Mouse (Mus musculus) kidney, postnatal 0 days (tissue): ENCODE results near the gene Slc44a2. TPM values are rescaled to one million over a fixed set of nuclear protein-coding genes. Genes with fewer than 3 reads are reported as not detected.

Experiments
- ATAC-seq: fragments of 200-750 bp; cut with Nextera tagmentation; replicated peaks from 2 replicates; pipeline ENCODE4 v1.8.0; 2017; ENCODE audit warnings: low read depth, moderate number of reproducible peaks, moderate TSS enrichment, moderate library complexity; ENCODE audit not compliant: low FRiP score
- DNase-seq: peaks from one replicate; pipeline ENCODE4 v3.0.0-alpha.2; 2016; ENCODE audit warnings: low spot score
- H3K27ac ChIP-seq: fragments of 300-500 bp; sonication (generic); 2 replicates; pipeline ENCODE4 v1.5.1; 2014; ENCODE audit warnings: mild to moderate bottlenecking
- H3K27me3 ChIP-seq: fragments of 300-500 bp; sonication (generic); 2 replicates; pipeline ENCODE4 v1.6.1; 2014; ENCODE audit warnings: low read length, mixed read lengths; ENCODE audit not compliant: insufficient read depth
- H3K36me3 ChIP-seq: fragments of 300-500 bp; sonication (generic); 2 replicates; pipeline ENCODE4 v1.6.1; 2014; ENCODE audit warnings: low read length, mixed read lengths; ENCODE audit not compliant: insufficient read depth
- H3K4me1 ChIP-seq: fragments of 300-500 bp; sonication (generic); replicated peaks from 2 replicates; pipeline ENCODE4 v1.6.1; 2014; ENCODE audit warnings: antibody characterized with exemption, low read length, mixed read lengths; ENCODE audit not compliant: insufficient read depth
- H3K4me2 ChIP-seq: fragments of 300-500 bp; sonication (generic); 2 replicates; pipeline ENCODE4 v1.6.1; 2014; ENCODE audit warnings: mild to moderate bottlenecking, low read length, moderate library complexity, mixed read lengths
- H3K4me3 ChIP-seq: fragments of 300-500 bp; sonication (generic); replicated peaks from 2 replicates; pipeline ENCODE4 v1.5.1; 2014; ENCODE audit warnings: low read depth, low read length
- H3K9ac ChIP-seq: fragments of 300-500 bp; sonication (generic); 2 replicates; pipeline ENCODE4 v1.6.1; 2014; ENCODE audit warnings: low read depth, low read length
- H3K9me3 ChIP-seq: fragments of 300-500 bp; sonication (generic); replicated peaks from 2 replicates; pipeline ENCODE4 v1.6.1; 2016; ENCODE audit warnings: low read length, inconsistent platforms, mixed read lengths
- CTCF ChIP-seq: IDR thresholded peaks from 2 replicates; pipeline ENCODE4 v1.5.1; 2016; ENCODE audit warnings: antibody characterized with exemption, low read depth, mild to moderate bottlenecking, moderate library complexity
- WGBS: fragments of 180-500 bp; shearing (Covaris S2); extraction: QIAGEN DNeasy Blood & Tissue Kit; methylation state at CpG from one replicate; pipeline ENCODE4 v1.1.7; 2014; 5-methylcytosine and 5-hydroxymethylcytosine counted together
- polyA plus RNA-seq: library from polyadenylated mRNA; unstranded; fragments of >200 nt; fragmentation: Nextera tagmentation; extraction: Ambion mirVana; gene quantifications from 2 replicates; pipeline ENCODE4 v1.2.1, GENCODE M21; 2015

Gene Slc44a2
- polyA plus RNA-seq, 1 experiment from 2014 or later: 76.5 TPM

DNA sequence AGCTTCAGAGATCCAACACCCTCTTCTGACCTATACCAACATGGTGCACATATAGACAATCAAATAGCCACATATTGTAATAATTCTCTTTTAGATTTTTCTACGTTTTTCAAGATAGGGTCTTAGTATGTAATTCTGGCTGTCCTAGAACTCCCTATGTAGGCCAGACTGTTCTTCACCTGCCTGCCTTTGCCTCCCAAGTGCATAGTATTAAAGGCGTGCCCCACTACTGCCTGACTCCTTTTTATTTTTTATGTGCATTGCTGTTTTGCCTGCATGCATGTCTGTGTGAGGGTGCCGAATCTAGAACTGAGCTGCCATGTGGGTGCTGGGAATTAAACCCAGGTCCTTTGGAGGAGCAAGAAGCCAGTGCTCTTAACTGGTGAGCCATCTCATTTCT lies 28.2 kb upstream of the Slc44a2 start:
- H3K9me3 ChIP-seq: no peaks in the 10 kb centered on the region
- no peak overlapping the region for H3K9ac ChIP-seq
- no peaks in the 10 kb centered on the region for H3K36me3 ChIP-seq
- peaks cover 16% of the 10 kb centered on the region for H3K4me1 ChIP-seq
- H3K27ac ChIP-seq: no peak overlapping the region
- no peak for TF ChIP-seq CTCF
- no peak overlapping the region for H3K4me3 ChIP-seq
- no peaks in the 10 kb centered on the region for H3K27me3 ChIP-seq
- ATAC-seq: no peak
- no peak for DNase-seq
- H3K4me2 ChIP-seq: no peak overlapping the region
- 90% methylated on average over 3 of the region's 3 CpGs for WGBS

DNA sequence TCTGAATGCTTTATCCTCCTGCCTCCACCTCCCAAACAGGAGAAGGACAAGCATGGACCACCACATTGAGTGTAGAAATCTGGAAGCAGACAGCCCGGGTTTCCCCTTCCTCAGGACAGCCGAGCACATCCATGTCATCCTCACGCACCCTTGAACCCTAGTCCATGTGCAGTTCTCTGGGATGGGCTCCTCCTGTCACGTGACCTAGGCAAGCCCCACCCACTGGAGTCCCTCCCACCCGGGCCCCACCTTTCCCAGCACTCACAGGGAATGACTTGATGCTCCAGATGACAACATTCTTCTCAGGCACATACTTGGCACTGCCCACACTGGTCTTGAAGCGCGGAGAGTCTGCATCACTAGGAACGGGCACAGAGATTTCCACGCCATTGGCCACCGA lies 21.5 kb upstream of the Slc44a2 start:
- 81% methylated on average over 10 of the region's 10 CpGs for WGBS
- Histone ChIP-seq H3K27ac (no peak overlapping the region), H3K4me2 (no peak overlapping the region), H3K9ac (no peak overlapping the region), H3K4me1 (no peaks in the 10 kb centered on the region), H3K4me3 (no peak overlapping the region), H3K9me3 (no peaks in the 10 kb centered on the region), H3K36me3 (no peaks in the 10 kb centered on the region), H3K27me3 (no peaks in the 10 kb centered on the region)
- ATAC-seq (no peak), DNase-seq (no peak)
- TF ChIP-seq CTCF: no peak

DNA sequence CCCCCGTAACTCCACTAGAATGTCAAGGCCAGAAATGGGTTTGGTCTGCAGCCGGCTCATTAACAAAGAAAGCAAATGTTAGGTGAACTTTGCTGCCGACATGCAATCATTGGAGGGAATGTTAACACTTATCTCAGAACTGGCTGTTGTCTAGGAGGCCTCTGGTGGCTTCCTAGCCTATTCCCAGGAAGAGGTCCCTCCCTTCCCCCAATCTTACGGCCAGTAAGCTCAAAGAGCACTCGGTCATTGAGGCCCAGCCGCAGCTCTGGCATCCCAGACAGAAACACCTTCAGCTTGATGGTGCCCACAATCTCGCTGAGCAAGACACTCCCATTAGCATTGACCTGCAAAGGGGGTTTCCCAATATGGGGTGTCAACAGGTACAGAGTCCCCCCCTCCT lies 15.4 kb upstream of the Slc44a2 start:
- WGBS: 73% methylated on average over 7 of the region's 7 CpGs
- no peak for TF ChIP-seq CTCF
- no peak for ATAC-seq
- no peak overlapping the region for H3K4me3 ChIP-seq
- H3K9ac ChIP-seq: no peak overlapping the region
- no peak for DNase-seq
- no peaks in the 10 kb centered on the region for H3K4me1 ChIP-seq
- H3K9me3 ChIP-seq: no peaks in the 10 kb centered on the region
- no peak overlapping the region for H3K4me2 ChIP-seq
- no peaks in the 10 kb centered on the region for H3K36me3 ChIP-seq
- H3K27me3 ChIP-seq: no peaks in the 10 kb centered on the region
- no peak overlapping the region for H3K27ac ChIP-seq

DNA sequence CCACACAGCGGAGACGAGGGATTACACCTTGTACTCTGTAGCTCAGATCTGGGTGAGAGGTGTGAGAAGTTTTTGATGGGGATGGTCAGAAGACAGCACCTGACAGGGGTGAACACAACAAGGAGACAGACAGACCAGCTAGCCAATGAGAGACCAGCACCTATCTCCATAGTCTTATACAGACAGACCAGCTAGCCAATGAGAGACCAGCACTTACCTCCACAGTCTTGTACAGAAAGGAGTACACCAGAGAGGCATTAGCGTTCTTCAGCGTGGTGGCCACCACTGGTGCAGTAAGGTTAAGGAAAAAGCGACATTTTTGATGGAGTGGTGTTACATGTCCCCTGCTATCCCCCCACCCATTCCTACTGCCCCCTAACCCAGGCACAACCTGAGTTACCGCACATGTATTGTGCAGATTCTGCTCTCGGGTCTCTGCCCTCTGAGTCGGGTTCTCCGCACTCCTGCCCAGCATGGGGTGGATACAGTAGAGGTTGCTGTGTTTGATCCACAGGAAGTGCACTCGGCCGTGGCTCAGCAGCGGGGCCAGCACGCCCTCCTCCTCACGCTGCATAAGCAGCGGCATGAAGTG lies 11.3 kb upstream of the Slc44a2 start:
- Histone ChIP-seq H3K27me3 (no peaks in the 10 kb centered on the region), H3K4me3 (no peak overlapping the region), H3K27ac (peak overlapping the region; percentile 36; the same call in 1 of the 2 replicates), H3K9me3 (no peaks in the 10 kb centered on the region), H3K4me2 (peak overlapping the region; percentile 37; the same call in 1 of the 2 replicates), H3K36me3 (no peaks in the 10 kb centered on the region), H3K4me1 (no peaks in the 10 kb centered on the region), H3K9ac (no peak overlapping the region)
- no peak for DNase-seq
- peak; percentile 74 for ATAC-seq
- TF ChIP-seq CTCF: no peak
- 43% methylated on average over 15 of the region's 15 CpGs for WGBS

DNA sequence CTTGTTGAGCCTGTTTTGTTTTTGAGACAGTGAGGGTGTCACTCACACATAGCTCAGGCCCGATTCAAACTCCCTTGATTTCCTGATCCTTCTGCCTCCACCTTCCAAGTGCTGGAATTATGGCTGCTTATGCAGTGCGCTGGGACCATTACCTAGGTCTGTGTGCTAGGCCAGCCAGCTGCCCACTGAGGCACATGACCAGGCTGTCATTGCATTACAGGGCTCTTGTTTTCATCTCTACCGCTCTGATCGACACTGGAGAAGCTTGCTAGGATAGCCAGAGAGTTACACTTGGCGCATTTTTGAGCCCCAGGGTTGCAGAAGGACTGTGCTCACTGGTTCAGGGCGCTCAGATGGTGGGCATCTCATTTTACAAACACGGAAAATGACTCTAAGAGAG lies 8.8 kb upstream of the Slc44a2 start:
- Histone ChIP-seq H3K4me2 (peak overlapping the region; percentile 42), H3K4me3 (peak overlapping the region; percentile 36), H3K27ac (peak overlapping the region; percentile 31; the same call in 1 of the 2 replicates), H3K27me3 (no peaks in the 10 kb centered on the region), H3K36me3 (no peaks in the 10 kb centered on the region), H3K4me1 (no peaks in the 10 kb centered on the region), H3K9ac (peak overlapping the region; percentile 58), H3K9me3 (no peaks in the 10 kb centered on the region)
- DNase-seq: no peak
- ATAC-seq: no peak
- 32% methylated on average over 7 of the region's 7 CpGs for WGBS
- TF ChIP-seq CTCF: no peak

DNA sequence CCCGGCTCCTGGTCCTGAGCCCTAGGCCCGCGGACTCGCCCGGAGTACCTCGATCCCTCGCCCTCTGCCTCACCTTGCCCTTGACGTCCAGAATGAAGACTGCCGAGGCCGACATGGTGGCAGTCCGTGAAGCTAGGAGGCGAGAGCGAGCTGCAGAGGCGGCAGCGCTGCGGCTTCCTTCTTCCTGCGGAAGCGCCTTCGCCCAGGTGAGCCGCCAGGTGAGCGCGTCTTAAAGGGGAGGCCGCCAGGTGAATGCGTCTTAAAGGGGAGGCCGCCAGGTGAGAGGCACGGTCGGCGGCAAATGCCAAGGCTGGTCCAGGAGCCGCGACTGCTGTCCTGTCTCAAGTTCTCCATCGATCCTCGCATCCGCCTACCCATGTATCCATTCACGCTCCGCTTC lies 8.4 kb upstream of the Slc44a2 start, which contains the start of gene Ap1m2:
Gene Ap1m2 (minus strand): TSS at position 204 of the 400 bp plus-strand sequence.
- no peak for DNase-seq
- Histone ChIP-seq H3K9me3 (no peaks in the 10 kb centered on the region), H3K9ac (peak within 1 kb of the TSS; percentile 58), H3K4me1 (no peaks in the 10 kb centered on the region), H3K27ac (peak within 1 kb of the TSS; percentile 31; the same call in 1 of the 2 replicates), H3K4me2 (peak within 1 kb of the TSS; percentile 42), H3K4me3 (peak within 1 kb of the TSS; percentile 36), H3K36me3 (no peaks in the 10 kb centered on the region), H3K27me3 (no peaks in the 10 kb centered on the region)
- TF ChIP-seq CTCF: peak; percentile 50
- no peak for ATAC-seq
- WGBS: 10% methylated on average over 35 of the region's 35 CpGs

DNA sequence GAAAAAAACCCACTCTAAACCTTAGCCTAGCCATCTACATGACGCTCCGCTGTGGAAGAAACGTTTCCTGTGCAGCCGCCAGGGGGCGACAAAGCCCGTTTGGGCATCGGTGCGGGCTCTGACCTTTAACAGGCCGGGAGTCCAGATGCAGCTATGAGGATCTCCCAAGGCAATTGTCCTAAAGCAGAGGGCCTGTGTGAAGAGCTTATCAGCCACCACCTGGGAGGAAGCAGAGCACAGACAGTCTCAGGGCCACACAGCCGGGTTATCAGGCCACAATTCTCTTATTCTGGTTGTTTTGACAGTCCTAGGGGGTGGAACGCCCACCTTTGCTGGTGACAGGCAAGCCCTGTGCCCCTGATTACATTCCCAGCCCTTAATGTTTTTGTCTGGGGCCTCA lies 7.1 kb upstream of the Slc44a2 start:
- no peaks in the 10 kb centered on the region for H3K9me3 ChIP-seq
- WGBS: 8% methylated on average over 11 of the region's 11 CpGs
- H3K36me3 ChIP-seq: no peaks in the 10 kb centered on the region
- no peak overlapping the region for H3K4me2 ChIP-seq
- H3K9ac ChIP-seq: no peak overlapping the region
- no peak overlapping the region for H3K4me3 ChIP-seq
- TF ChIP-seq CTCF: peak; percentile 97
- ATAC-seq: peak; percentile 56; the same call in 1 of the 2 replicates
- peak; percentile 90 for DNase-seq
- no peaks in the 10 kb centered on the region for H3K4me1 ChIP-seq
- H3K27ac ChIP-seq: no peak overlapping the region
- no peaks in the 10 kb centered on the region for H3K27me3 ChIP-seq
